ENCODE assay signal across 9 mouse cellular contexts in the genomic region with DNA sequence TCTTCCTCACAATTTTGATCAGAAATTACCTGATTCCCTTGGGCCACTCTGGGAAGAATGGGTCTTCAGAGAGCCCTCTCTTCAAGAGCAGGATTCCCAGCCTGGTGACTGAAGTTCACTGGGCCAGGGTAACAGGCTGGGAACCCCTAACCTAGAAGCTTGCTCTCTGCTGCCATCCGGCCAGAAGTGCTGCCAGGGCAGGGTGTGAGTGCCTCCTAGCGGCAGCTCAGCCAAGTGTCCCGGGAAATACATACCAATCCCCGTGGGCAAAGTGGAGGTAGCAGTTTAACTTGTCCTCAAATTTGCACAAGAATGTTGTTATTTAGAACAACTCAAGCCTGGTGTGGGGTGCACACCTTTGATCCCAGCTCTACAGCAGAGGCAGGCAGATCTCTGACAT. TPM values are rescaled to one million over a fixed set of nuclear protein-coding genes. Genes with fewer than 3 reads are reported as not detected.
DNase-seq lines count a peak whose midpoint lies in the region; ATAC-seq and TF ChIP-seq lines count a peak whose summit lies in the region.
"Had no signal": no experiment of that assay in that cellular context is flagged by ENCODE, and none has a peak within 500 bp of the region (broad histone marks: within the 10 kb centered on the region; RNA-seq: fewer than 3 reads in every experiment).

No protein-coding gene starts in this region.

- H3K4me1 ChIP-seq in forebrain, postnatal 0 days (ENCODE audit: insufficient read depth): no peaks in the 10 kb centered on the region
- H3K4me1 ChIP-seq in forebrain, embryonic 13.5 days: no peaks in the 10 kb centered on the region
- peaks cover 23% of the 10 kb centered on the region for H3K4me1 ChIP-seq in heart, embryonic 10.5 days

- CTCF ChIA-PET in Patski (lab: Charles Lee): interaction anchor here (0.6 to 2.9 kb wide), 11 partner anchors 12 to 192 kb away, joined by 3 to 24 read pairs (median 6); no protein-coding TSS in a partner anchor

- 0% methylated on average over 4 of the region's 4 CpGs for whole genome bisulfite sequencing in forebrain, postnatal 0 days
- WGBS in forebrain, embryonic 13.5 days: under 1% methylated on average over 4 of the region's 4 CpGs
- WGBS in heart, embryonic 10.5 days: under 1% methylated on average over 4 of the region's 4 CpGs

- in situ Hi-C loops in Patski (cut with MboI; ENCODE audit: low pct_unique_long_range_greater_than_20kb): no loop called here

- no peak overlapping the region for H3K4me3 ChIP-seq in forebrain, postnatal 0 days (ENCODE audit: low read depth, low read length)
- no peak overlapping the region for H3K4me3 ChIP-seq in forebrain, embryonic 13.5 days
- H3K4me3 ChIP-seq in heart, embryonic 10.5 days: no peak overlapping the region

- peak; percentile 72 for TF ChIP-seq CTCF in forebrain, postnatal 0 days (IDR thresholded peaks at IDR 0.05; ENCODE audit: low read depth)
- TF ChIP-seq CTCF in Patski (IDR thresholded peaks at IDR 0.05): peak; percentile 98

- H3K4me2 ChIP-seq in forebrain, postnatal 0 days (ENCODE audit: low read depth): no peak overlapping the region
- no peak overlapping the region for H3K4me2 ChIP-seq in forebrain, embryonic 13.5 days

- no peak overlapping the region for H3K9ac ChIP-seq in forebrain, postnatal 0 days
- no peak overlapping the region for H3K9ac ChIP-seq in forebrain, embryonic 13.5 days

- no peaks in the 10 kb centered on the region for H3K36me3 ChIP-seq in forebrain, postnatal 0 days (ENCODE audit: insufficient read depth)
- H3K36me3 ChIP-seq in forebrain, embryonic 13.5 days (ENCODE audit: poor library complexity, severe bottlenecking): no peaks in the 10 kb centered on the region
- H3K36me3 ChIP-seq in heart, embryonic 10.5 days: no peaks in the 10 kb centered on the region

- DNase-seq in forebrain, postnatal 0 days: peak; percentile 46
- no peak for DNase-seq in Patski (ENCODE audit: low read depth, low spot score)
- peak; percentile 43 to 50 for DNase-seq in cerebellum, postnatal 36 days
- peak; percentile 88 for DNase-seq in heart, embryonic 10.5 days (ENCODE audit: low spot score)
- DNase-seq in layer of hippocampus, adult 9-10 months (ENCODE audit: low spot score): peak; percentile 24
- DNase-seq in spleen, postnatal 4 days (ENCODE audit: low spot score in 2 of 2): peak; percentile 75 to 89

- H3K27me3 ChIP-seq in forebrain, postnatal 0 days (ENCODE audit: insufficient read depth, low read length): no peaks in the 10 kb centered on the region
- H3K27me3 ChIP-seq in forebrain, embryonic 13.5 days: no peaks in the 10 kb centered on the region
- H3K27me3 ChIP-seq in Patski: no peaks in the 10 kb centered on the region
- no peaks in the 10 kb centered on the region for H3K27me3 ChIP-seq in heart, embryonic 10.5 days (ENCODE audit: insufficient read depth, poor library complexity, severe bottlenecking)

- H3K9me3 ChIP-seq in forebrain, postnatal 0 days (ENCODE audit: low read length): no peaks in the 10 kb centered on the region
- H3K9me3 ChIP-seq in forebrain, embryonic 13.5 days (replicated peaks): no peaks in the 10 kb centered on the region
- no peaks in the 10 kb centered on the region for H3K9me3 ChIP-seq in heart, embryonic 10.5 days

- ATAC-seq in forebrain, postnatal 0 days: no peak
- no peak for ATAC-seq in forebrain, embryonic 13.5 days
- ATAC-seq in Patski: peak; percentile 17
- peak; percentile 83 for ATAC-seq in megakaryocyte, adult 5-6 weeks (ENCODE audit: poor library complexity, severe bottlenecking)

- H3K27ac ChIP-seq in forebrain, postnatal 0 days (ENCODE audit: low read depth, low read length): no peak overlapping the region
- H3K27ac ChIP-seq in forebrain, embryonic 13.5 days: no peak overlapping the region
- peak overlapping the region; percentile 17; the same call in 1 of the 2 replicates for H3K27ac ChIP-seq in heart, embryonic 10.5 days

- POLR2A ChIA-PET in Patski (lab: Charles Lee): no interaction called here

RNA-seq across cellular contexts. Expression of a gene that starts 16.5 kb away (rescaled TPM):
- not detected in 2 replicates for total RNA-seq in forebrain, postnatal 0 days (2014; rRNA removed)
- not detected in 2 replicates for polyA plus RNA-seq in forebrain, postnatal 0 days (2015; fragmentation: Nextera tagmentation; extraction: Ambion mirVana)
- polyA plus RNA-seq in forebrain, embryonic 13.5 days (2015; fragmentation: Nextera tagmentation; extraction: Ambion mirVana): not detected in 2 replicates
- polyA plus RNA-seq in Patski (2021): 2.2 TPM
- polyA plus RNA-seq in heart, embryonic 10.5 days (2016; fragmentation: Nextera tagmentation; extraction: Ambion mirVana): not detected in 2 replicates
- total RNA-seq in megakaryocyte, adult 5-6 weeks (2015): not detected in 2 replicates
- total RNA-seq in megakaryocyte, adult 5-6 weeks (2017): not detected in 2 replicates
- polyA plus RNA-seq: liver, embryonic 16.5 days had no signal

Comparison
In these comparisons a context has a peak if more than half of its experiments do, and no peak if none do; other contexts are left out.
1. ATAC-seq: peak in Patski (single experiment) and megakaryocyte, adult 5-6 weeks (single experiment); none in forebrain, postnatal 0 days (single experiment) and forebrain, embryonic 13.5 days (single experiment).